Mouse (Mus musculus) skeletal muscle tissue, adult 2 months (tissue): ENCODE results near the gene D16Ertd472e.
"Not testable (repeated sequence)": the region's sequence is repeated elsewhere in the genome, so short reads cannot be mapped to it uniquely, and the experiment has no call there.

Experiments used
- DNase-seq: peaks from one replicate; pipeline ENCODE4 v3.0.0-alpha.2; 2012; ENCODE audit warnings: low read depth, low spot score

D16Ertd472e gene

DNA sequence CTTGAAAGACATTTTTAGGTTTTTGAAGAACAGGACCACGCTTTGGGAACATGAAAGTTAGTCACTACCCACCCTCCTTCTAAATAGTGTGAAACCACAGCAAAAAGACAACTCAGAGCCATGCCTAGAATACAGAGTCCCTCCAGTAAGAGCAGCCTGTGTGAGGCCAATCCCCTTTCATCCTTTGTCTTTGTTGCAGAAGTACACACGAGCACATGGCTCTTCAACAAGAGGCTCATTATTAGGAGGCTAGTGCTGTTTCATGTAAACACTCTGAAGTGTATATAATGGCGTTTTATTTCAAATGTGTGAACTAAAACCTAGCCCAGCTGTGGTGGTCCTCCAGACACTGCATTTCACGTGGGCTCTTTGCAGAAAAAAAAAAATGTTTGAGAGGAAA is 3.5 kb downstream of the D16Ertd472e start:
- DNase-seq, result no peak

DNA sequence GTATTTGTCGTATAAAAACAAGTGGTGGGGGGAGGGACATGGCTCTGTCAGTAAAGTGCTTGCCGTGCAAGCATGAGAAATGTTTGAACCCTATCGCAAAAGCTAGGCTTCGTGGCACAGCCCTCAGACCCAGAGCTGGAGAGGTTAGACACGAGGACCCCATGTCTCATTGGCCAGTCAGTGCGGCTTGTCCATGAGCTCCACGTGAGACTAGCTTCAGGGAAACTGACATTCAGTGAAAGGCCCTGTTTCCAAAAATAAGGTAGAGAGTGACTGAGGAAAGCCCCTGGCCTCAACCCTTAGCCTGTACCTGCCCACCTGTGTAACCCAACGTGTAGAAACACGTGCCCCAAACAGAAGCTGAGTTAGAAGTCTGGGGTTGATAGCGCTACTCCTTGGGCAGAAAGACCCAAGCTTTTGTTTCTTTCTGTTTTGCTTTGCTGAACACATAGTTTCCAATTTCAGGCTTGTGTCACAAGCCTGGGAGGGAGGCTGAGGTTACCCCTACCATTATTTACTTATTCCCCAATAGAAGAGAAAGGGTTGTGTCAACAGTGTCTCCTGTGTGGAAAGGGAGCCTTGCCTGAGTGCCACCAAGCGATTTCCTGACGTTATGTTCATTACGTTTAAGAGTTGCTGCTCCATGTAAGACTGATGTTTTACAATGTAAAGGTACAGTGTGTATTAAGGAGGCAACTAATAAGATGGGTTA is 12.2 kb downstream of the D16Ertd472e start:
- no peak for DNase-seq

DNA sequence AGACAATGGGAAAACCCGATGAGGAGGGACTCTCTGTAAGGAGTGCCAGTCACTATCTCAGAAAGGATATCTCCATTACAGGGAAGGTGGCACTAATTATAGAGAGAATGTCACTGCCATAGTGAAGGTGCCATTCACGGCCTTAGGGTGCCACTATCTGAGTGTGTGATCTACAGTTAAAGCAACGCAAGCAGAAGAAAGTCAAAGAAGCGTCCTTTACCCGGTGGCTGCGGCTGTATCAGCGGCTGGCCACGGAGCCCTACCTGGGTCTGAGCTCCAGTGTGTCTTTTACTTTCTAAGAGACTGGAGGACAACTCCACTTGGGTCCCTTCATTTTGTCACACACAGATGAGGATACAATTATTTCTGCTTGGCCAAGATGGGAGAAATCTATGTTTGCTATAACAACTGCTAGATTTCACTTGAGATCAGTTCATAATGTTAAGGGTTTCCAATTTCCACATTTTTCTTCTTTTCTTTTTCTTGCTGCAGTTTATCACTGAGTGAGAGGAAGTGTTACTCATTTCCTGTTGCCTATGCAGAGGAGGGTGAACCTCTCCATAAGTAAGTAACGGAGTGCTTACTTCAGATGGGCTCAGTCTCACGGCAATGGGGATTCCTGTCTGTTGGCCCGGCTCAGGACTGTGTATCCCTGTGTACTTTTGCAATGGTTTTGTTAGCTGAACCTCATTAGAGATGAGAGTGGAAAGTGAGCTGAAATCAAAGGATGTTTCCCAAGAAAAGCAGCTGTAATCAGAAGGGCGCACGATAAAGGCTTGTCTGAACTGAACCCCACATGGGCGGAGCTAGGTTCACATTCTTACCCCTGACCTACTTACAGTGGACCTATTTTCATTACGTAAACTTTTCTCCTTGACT is 13.2 kb downstream of the D16Ertd472e start:
- DNase-seq, result no peak

DNA sequence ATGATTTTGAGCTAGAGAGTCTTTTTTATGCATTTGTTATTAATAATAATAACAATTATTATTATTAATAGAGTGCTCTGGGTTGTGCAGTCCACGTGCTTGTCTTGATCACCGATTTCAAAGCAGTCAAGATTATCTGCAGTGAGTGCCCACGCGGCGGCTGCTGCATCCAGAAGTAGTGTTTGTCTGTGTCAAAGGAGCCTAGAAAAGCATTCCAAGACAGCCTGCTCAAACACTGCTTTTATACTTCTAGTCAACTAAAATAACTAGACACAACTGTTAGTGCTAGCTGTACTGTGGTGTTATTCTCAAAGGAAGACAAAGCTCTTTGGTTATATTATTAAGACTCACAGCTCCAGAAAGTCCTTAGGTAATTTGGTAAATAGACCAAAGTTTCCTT is 15.9 kb downstream of the D16Ertd472e start:
- no peak for DNase-seq

- no peak for DNase-seq
Measured at GRCm38 (mm10) chr16:78560063-78560462, 16.4 kb downstream of the D16Ertd472e start.

GRCm38 (mm10) chr16:78557573-78557972 is 18.9 kb downstream of the D16Ertd472e start:
- no peak for DNase-seq

GRCm38 (mm10) chr16:78554911-78555648 is 21.4 kb downstream of the D16Ertd472e start:
- no peak for DNase-seq

DNA sequence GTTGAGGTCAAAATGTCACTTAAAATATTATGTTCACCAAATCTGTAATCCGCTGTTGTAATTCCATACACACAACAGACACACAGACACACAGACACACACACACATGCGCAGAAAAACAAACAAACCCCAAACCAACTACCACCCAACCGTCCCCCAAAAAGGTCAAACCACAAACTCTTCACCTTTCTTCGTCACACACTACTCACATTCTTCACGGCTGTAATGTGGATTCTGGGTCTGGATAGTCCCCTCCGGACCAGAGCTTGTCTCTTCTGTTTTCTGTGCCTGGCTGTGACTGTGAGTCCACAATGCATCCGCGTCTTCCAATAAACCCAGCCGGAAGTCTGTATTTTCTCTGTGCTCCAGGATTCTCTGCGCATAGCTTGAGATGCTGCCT is 29.1 kb downstream of the D16Ertd472e start:
- no peak for DNase-seq

DNA sequence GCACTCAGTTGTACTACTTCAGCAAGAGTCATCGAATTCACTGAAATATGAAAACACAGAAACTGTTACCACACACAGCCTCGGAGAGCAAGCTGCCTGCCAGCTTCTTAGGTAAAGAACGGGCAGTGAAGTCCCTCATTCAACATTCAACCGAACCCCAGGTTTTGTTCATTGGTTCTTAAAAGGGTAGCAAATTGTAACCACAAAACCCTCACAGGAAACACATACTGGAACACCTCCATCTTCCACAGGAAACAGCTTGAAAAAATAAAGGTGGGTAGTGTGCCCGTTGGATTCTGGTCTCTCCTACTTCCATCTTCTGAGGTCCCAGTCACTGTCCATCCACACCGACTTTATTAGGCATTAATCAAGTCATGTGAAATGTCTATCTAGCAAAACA is 30.0 kb downstream of the D16Ertd472e start:
- DNase-seq, result no peak

DNA sequence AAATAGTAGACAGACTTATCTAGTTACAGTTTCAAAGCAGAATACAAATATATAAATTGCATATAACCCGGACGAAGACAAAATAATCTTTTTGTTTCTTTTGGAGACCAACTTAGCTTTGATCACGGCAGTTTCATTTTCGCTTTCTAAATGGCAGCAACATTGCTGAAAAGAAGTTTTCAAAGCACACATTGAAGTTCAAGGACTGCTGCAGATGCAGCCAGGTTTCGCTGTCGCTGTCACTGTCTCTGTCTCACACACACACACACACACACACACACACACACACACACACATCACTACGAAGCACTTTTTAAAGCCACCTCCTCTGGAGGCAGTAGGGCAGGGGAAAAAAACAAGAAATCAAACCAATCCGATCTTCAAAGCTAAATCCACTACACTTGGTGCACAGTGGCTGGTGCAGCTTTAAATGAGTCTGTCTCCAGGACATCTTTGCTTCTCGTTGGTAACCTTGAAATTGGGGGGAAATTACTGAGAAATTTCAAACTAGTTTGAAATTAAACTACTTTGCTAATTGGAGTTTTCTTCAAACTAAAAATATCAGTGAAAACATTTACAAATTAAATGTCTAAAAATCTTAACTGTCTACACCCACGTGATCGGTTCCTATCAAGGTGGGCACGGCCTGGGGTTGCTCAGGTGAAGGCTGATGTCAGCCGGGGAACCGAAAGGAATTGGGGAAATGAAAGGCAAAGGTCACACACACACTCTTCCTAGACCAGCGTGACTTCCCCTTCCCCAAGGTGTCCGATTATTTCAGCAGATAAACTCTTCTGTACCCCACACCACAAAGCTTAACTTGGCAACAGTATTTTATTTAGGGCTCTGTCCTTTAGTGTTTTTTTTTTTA is 35.9 kb downstream of the D16Ertd472e start:
- DNase-seq, result no peak

- no peak for DNase-seq
Measured at GRCm38 (mm10) chr16:78537798-78538422, 38.6 kb downstream of the D16Ertd472e start.

GRCm38 (mm10) chr16:78537322-78537721 is 39.2 kb downstream of the D16Ertd472e start:
- no peak for DNase-seq

DNA sequence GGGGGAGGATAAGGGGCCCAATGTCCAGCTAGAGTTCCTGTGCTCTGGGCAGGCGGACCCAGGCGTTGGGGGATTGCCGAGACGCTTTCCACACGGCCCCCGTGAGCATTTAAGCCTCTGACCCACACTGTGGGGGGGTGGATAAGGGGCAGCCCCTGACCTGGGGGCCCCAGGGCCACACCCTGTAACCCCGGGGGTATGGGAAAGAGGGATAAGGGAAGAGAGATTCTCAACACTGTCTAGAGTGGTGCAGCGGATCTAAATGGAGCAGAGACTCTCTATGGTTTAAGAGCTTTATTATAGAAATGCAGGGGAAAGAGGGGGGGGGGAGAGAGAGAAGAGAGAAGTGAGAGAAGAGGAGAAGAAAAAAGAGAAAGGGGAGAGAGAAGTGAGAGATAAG is 42.0 kb downstream of the D16Ertd472e start:
- no peak for DNase-seq

DNA sequence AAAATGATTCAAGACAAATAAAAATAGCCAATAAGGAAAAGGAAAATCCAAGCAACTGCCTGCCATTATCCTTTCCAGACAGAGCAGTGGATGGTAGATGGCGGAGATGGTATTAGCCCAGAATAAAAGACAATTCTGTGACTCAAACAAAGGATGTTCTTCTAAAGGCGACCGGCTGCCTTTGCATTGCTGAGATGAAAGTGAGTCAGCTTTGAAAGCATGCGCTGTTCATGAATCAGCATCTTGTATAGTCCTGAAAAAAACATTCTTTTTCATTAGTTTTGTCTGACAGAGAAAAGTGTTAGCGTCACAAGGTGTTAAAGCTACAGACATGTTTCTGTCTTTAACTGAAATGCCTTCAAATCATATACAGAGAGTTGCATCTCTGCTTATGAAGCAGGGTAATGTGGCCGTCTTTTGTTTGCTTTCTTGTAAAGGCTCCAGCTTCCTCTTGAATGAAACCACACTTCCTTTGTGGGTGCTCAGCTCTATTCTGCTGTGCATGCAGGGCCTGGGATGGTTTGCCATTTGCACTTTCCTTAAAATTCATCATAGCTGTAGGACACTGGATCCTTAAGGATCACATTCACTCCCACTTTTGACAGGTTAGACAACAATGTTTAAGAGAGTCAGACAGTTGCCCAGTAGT is 44.4 kb downstream of the D16Ertd472e start:
- no peak for DNase-seq

DNA sequence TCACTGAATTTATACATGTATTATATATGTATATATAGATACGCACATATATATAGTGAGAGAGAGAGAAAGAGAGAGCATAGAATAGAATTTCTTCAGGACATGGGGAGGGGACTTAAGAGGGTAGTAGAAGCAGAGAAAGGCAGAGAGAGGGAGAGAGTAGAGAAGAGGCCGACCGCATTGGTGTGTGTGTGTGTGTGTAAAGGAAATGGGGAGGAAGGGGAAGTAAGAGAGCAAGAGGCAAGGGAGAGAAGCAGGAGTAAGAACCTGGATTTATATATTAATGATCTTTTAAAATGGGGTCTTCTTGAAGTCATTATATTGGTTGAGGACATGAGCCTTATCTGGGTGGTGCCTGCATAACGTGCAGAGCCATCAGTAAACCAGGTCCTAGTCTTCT is 53.5 kb downstream of the D16Ertd472e start:
- DNase-seq, result no peak

DNA sequence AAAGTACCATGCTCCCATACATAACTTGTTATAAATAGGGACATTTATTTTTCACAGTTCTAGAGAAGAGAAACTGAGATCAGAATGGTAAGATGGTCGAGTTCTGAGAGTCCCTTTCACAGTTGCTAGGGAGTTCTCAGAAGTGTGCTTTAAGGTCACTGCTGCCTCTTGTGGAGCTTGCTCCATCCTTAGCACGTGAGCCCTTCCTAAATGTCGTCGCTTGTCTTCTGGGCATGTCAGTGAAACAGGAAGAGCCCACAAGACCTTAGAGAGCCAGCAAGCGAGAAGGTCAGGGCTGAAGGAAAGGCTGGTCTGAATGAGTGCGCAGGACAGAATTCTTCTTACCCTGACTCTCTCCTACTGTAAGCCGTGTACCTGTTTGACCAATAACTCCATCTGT is 57.8 kb downstream of the D16Ertd472e start:
- no peak for DNase-seq

DNA sequence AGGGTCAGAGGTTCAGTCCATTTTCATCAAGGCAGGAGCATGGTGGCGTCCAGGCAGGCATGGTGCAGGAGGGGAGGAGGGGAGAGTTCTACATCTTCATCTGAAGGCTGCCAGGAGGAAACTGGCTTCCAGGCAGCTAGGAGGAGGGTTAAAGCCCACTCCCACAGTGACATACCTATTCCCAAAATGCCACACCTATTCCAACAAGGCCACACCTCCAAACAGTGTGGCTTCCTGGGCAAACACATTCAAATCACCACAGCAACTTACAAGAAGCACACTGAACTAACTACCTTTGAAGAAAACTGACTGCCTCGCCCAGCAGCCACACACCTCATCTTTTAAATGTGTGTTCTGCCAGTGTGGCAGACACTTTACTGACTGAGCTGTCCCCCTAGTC is 59.3 kb downstream of the D16Ertd472e start:
- DNase-seq, result no peak

- DNase-seq, result no peak
Measured at GRCm38 (mm10) chr16:78511526-78511925, 65.0 kb downstream of the D16Ertd472e start.

GRCm38 (mm10) chr16:78502492-78502891 is 74.0 kb downstream of the D16Ertd472e start:
- no peak for DNase-seq

DNA sequence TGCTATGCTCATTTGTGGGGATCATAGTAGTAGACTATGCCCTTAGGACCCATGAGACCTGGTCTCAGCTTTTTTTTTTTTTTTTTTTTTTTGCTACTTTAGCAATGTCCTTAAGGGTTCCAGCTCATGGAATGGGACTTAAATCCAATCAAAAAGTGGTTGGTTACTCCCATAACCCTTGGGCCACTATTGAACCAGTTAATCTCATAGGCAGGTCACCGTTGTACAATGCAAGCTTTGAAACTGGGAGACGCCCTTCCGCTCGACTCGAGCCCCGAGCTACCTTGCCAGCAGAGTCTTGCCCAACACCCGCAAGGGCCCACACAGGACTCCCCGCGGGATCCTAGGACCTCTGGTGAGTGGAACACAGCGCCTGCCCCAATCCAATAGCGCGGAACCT is 83.8 kb downstream of the D16Ertd472e start:
- not testable (repeated sequence) for DNase-seq
